Mouse (Mus musculus) CH12.LX (cell line): ENCODE results near the gene Pdzph1. TPM values are rescaled to one million over a fixed set of nuclear protein-coding genes. Genes with fewer than 3 reads are reported as not detected.

Source experiments
- DNase-seq: peaks from one replicate; pipeline ENCODE4 v3.0.0-alpha.2; 2013; ENCODE audit errors: extremely low read depth
- H3K27ac ChIP-seq: 2 replicates; pipeline ENCODE4 v1.5.1; 2012; ENCODE audit warnings: low read depth, mild to moderate bottlenecking, control low read depth, moderate library complexity; ENCODE audit not compliant: insufficient read depth
- H3K27me3 ChIP-seq: replicated peaks from 2 replicates; pipeline ENCODE3; 2012; ENCODE audit warnings: inconsistent platforms
- H3K36me3 ChIP-seq, 2 experiments: replicated peaks in 1 of 2; 2 replicates each; pipeline versions ENCODE3 to v1.6.1; 2012; ENCODE audit warnings: inconsistent platforms in 1 of 2, low read length in 1 of 2, mild to moderate bottlenecking in 1 of 2, mixed read lengths in 1 of 2, moderate library complexity in 1 of 2; ENCODE audit not compliant: control insufficient read depth in 1 of 2, insufficient read depth in 1 of 2
- H3K4me1 ChIP-seq, 2 experiments: 2 replicates each; pipeline ENCODE4 v1.6.1; 2012; ENCODE audit warnings: inconsistent platforms in 1 of 2, moderate library complexity in 1 of 2; ENCODE audit not compliant: insufficient read depth in 2 of 2, control insufficient read depth in 1 of 2
- H3K4me2 ChIP-seq: 2 replicates; pipeline ENCODE4 v1.6.1; 2012; ENCODE audit warnings: low read depth, mild to moderate bottlenecking, control low read depth; ENCODE audit not compliant: poor library complexity, insufficient read depth, severe bottlenecking
- H3K4me3 ChIP-seq, 3 experiments: fragments of 150-350 bp in 1 of 3; sonication (generic) in 1 of 3; replicated peaks in 1 of 3; 2 replicates each; pipeline versions ENCODE3 to v1.5.1; 2011 to 2012; ENCODE audit warnings: low read depth in 2 of 3, low read length in 2 of 3, mild to moderate bottlenecking in 2 of 3, moderate library complexity in 2 of 3, control low read depth in 1 of 3, improper control_type of control experiment in 1 of 3, inconsistent platforms in 1 of 3, mixed read lengths in 1 of 3; ENCODE audit not compliant: poor library complexity in 1 of 3
- H3K79me2 ChIP-seq: replicated peaks from 2 replicates; pipeline ENCODE4 v1.6.1; 2012; ENCODE audit warnings: mild to moderate bottlenecking, moderate library complexity; ENCODE audit not compliant: control insufficient read depth, poor library complexity, insufficient read depth, severe bottlenecking; ENCODE audit errors: extremely low read depth
- H3K9ac ChIP-seq: 2 replicates; pipeline ENCODE4 v1.6.1; 2012; ENCODE audit warnings: low read depth, mild to moderate bottlenecking, control low read depth, moderate library complexity; ENCODE audit not compliant: insufficient read depth
- H3K9me3 ChIP-seq: replicated peaks from 2 replicates; pipeline ENCODE3; 2012; ENCODE audit warnings: low read length, inconsistent platforms, mixed read lengths
- ELF1 ChIP-seq: IDR thresholded peaks from 2 replicates; pipeline ENCODE4 v1.6.1; 2014; ENCODE audit warnings: low read depth, mild to moderate bottlenecking, inconsistent platforms, low read length, improper control_type of control experiment
- EP300 ChIP-seq: IDR thresholded peaks from 2 replicates; pipeline ENCODE4 v1.6.1; 2011; ENCODE audit warnings: low read length, improper control_type of control experiment
- ETS1 ChIP-seq: conservative IDR thresholded peaks from 2 replicates; pipeline ENCODE4 v1.6.1; 2012; ENCODE audit warnings: low read depth, mild to moderate bottlenecking, inconsistent platforms, low read length, improper control_type of control experiment, moderate library complexity
- IRF4 ChIP-seq: IDR thresholded peaks from 2 replicates; pipeline ENCODE4 v1.6.1; 2014; ENCODE audit warnings: low read depth, mild to moderate bottlenecking, inconsistent platforms, low read length, improper control_type of control experiment
- JUND ChIP-seq: conservative IDR thresholded peaks from 2 replicates; pipeline ENCODE4 v1.6.1; 2011; ENCODE audit warnings: low read depth, low read length, improper control_type of control experiment
- KAT2A ChIP-seq: IDR thresholded peaks from 2 replicates; pipeline ENCODE4 v1.6.1; 2012; ENCODE audit warnings: low read length, improper control_type of control experiment, inconsistent platforms; ENCODE audit not compliant: insufficient replicate concordance
- MAZ ChIP-seq: IDR thresholded peaks from 2 replicates; pipeline ENCODE4 v1.6.1; 2012; ENCODE audit warnings: low read depth, mild to moderate bottlenecking, inconsistent platforms, low read length, improper control_type of control experiment, moderate library complexity
- MEF2A ChIP-seq: IDR thresholded peaks from 2 replicates; pipeline ENCODE4 v1.6.1; 2014; ENCODE audit warnings: low read depth, mild to moderate bottlenecking, inconsistent platforms, low read length, improper control_type of control experiment, borderline replicate concordance
- MXI1 ChIP-seq: IDR thresholded peaks from 2 replicates; pipeline ENCODE4 v1.6.1; 2011; ENCODE audit warnings: mild to moderate bottlenecking, low read depth, low read length, improper control_type of control experiment
- PAX5 ChIP-seq: IDR thresholded peaks from 2 replicates; pipeline ENCODE4 v1.6.1; 2012; ENCODE audit warnings: low read length, inconsistent platforms, mixed read lengths
- RAD21 ChIP-seq: IDR thresholded peaks from 2 replicates; pipeline ENCODE4 v1.6.1; 2011; ENCODE audit warnings: low read depth, mild to moderate bottlenecking, low read length, improper control_type of control experiment, moderate library complexity
- RCOR1 ChIP-seq: conservative IDR thresholded peaks from 2 replicates; pipeline ENCODE4 v1.6.1; 2012; ENCODE audit warnings: low read depth, mild to moderate bottlenecking, inconsistent platforms, low read length, improper control_type of control experiment
- SIN3A ChIP-seq: IDR thresholded peaks from 2 replicates; pipeline ENCODE4 v1.6.1; 2012; ENCODE audit warnings: low read length, improper control_type of control experiment, inconsistent platforms
- SMC3 ChIP-seq: IDR thresholded peaks from 2 replicates; pipeline ENCODE4 v1.6.1; 2011; ENCODE audit warnings: low read depth, low read length, improper control_type of control experiment
- TBP ChIP-seq: conservative IDR thresholded peaks from 2 replicates; pipeline ENCODE4 v1.6.1; 2011; ENCODE audit warnings: low read depth, low read length, improper control_type of control experiment
- UBTF ChIP-seq: IDR thresholded peaks from 2 replicates; pipeline ENCODE4 v1.6.1; 2012; ENCODE audit warnings: low read depth, mild to moderate bottlenecking, inconsistent platforms, low read length, improper control_type of control experiment, moderate library complexity
- USF1 ChIP-seq: IDR thresholded peaks from 2 replicates; pipeline ENCODE4 v1.6.1; 2014; ENCODE audit warnings: low read depth, mild to moderate bottlenecking, inconsistent platforms, low read length, improper control_type of control experiment
- USF2 ChIP-seq: conservative IDR thresholded peaks from 2 replicates; pipeline ENCODE4 v1.6.1; 2011; ENCODE audit warnings: low read depth, low read length, improper control_type of control experiment
- ZKSCAN1 ChIP-seq: IDR thresholded peaks from 2 replicates; pipeline ENCODE4 v1.6.1; 2012; ENCODE audit warnings: low read depth, inconsistent platforms, low read length, improper control_type of control experiment, borderline replicate concordance
- ZNF384 ChIP-seq: IDR thresholded peaks from 2 replicates; pipeline ENCODE4 v1.6.1; 2012; ENCODE audit warnings: low read depth, low read length, improper control_type of control experiment, inconsistent platforms
- dilution Hi-C: fragments of 300-500 bp; cut with MboI; formaldehyde crosslinking; loops from 2 replicates; pipeline ENCODE4 v1.14.3; 2020; ENCODE audit warnings: low sequenced_read_pairs; ENCODE audit not compliant: extremely low pct_unique_long_range_greater_than_20kb, extremely low pct_ligation_motif_present
- in situ Hi-C: fragments of 300-500 bp; cut with MboI; formaldehyde crosslinking; loops from 3 replicates; pipeline ENCODE4 v1.14.3; 2019; ENCODE audit warnings: low sequenced_read_pairs, low pct_ligation_motif_present, low pct_unique_long_range_greater_than_20kb, mixed read lengths
- polyA plus RNA-seq: library from polyadenylated mRNA; unstranded; fragments of >175 nt; gene quantifications from 2 replicates; pipeline ENCODE4 v1.2.1, GENCODE M21; 2012; ENCODE audit warnings: low read depth; ENCODE audit not compliant: insufficient read length
- total RNA-seq, 2 experiments: library from RNA; depleted of rRNA; stranded (reverse); fragments of 300-350 nt in 1 of 2; fragments of >200 nt in 1 of 2; gene quantifications; 2 replicates each; pipeline ENCODE4 v1.2.3; 2012 to 2014

Pdzph1 gene
- total and polyA plus RNA-seq, 3 experiments, result not detected

DNA sequence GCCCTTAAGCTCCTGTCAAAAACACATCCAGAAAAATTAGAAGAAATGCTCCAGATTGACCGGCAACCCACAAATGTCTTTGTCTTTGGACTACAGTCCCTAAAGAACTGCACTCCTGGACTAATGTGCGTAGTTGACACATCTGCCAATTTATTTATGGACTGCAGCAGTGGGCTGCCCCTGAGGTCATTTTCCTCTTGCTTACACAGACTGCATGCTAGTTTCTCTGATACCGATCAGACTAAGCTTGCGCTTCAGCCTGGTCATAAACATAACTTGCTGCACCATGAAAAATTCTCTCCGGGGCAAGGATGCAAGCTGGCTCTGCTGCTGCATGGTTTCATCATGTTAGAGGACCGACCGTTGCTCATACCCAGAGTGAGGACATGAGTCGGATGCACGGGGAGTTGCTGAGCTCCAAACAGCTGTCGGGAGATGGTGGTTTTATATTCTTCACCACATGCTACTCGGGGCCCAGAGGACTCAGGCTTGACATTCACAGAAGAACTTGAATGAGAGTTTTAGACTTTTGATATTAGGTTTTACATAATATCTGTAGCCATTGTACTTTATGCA, 67.2 kb downstream of the Pdzph1 start:
- no peaks in the 10 kb centered on the region for H3K79me2 ChIP-seq
- no peak for TF ChIP-seq IRF4
- no peak for TF ChIP-seq EP300
- no peak for TF ChIP-seq PAX5
- TF ChIP-seq MXI1, result no peak
- TF ChIP-seq SIN3A, result no peak
- no peak for TF ChIP-seq RAD21
- no peak for TF ChIP-seq MEF2A
- no peak for TF ChIP-seq UBTF
- H3K4me3 ChIP-seq, result no peak overlapping the region
- H3K9ac ChIP-seq, result no peak overlapping the region
- H3K27ac ChIP-seq, result no peak overlapping the region
- peaks cover 41% of the 10 kb centered on the region for H3K9me3 ChIP-seq
- H3K4me1 ChIP-seq, result no peaks in the 10 kb centered on the region
- no peak overlapping the region for H3K4me2 ChIP-seq
- DNase-seq, result no peak
- no peaks in the 10 kb centered on the region for H3K36me3 ChIP-seq
- H3K27me3 ChIP-seq, result no peaks in the 10 kb centered on the region
- in situ Hi-C loops, result no loop called here
- dilution Hi-C loops, result no loop called here

DNA sequence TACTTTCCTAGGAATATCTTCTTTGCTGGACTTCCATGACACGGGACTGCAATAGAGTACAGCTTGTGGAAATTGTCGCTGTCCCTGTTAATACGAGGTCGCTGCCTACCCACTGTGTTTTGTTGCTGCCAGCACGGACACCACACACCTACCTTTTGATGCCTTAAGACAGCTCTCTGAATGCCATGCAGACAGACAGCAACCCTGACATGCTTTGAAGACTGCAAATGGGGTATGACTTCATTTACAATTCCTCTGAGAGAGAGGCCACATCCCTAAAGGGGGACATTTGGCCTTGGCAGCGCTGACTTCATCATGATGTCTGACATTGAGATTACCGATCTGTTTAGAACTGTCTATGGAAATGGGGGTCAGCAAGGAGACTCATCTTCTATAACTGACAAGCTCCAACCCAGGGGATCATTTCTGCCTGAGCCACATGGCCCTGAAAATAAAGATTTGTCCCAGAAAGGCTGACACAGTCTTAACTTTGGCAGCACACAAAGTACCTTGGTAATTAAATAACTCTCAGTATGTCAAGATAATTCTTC, 67.8 kb downstream of the Pdzph1 start:
- H3K27me3 ChIP-seq, result no peaks in the 10 kb centered on the region
- in situ Hi-C loops, result no loop called here
- no peak overlapping the region for H3K4me3 ChIP-seq
- no peak overlapping the region for H3K4me2 ChIP-seq
- no peaks in the 10 kb centered on the region for H3K4me1 ChIP-seq
- no peak overlapping the region for H3K27ac ChIP-seq
- no peak overlapping the region for H3K9ac ChIP-seq
- H3K79me2 ChIP-seq, result no peaks in the 10 kb centered on the region
- H3K36me3 ChIP-seq, result no peaks in the 10 kb centered on the region
- dilution Hi-C loops, result no loop called here
- peaks cover 43% of the 10 kb centered on the region for H3K9me3 ChIP-seq
- no peak for TF ChIP-seq RCOR1
- TF ChIP-seq, all 38 proteins: peak for 0
- no peak for DNase-seq

DNA sequence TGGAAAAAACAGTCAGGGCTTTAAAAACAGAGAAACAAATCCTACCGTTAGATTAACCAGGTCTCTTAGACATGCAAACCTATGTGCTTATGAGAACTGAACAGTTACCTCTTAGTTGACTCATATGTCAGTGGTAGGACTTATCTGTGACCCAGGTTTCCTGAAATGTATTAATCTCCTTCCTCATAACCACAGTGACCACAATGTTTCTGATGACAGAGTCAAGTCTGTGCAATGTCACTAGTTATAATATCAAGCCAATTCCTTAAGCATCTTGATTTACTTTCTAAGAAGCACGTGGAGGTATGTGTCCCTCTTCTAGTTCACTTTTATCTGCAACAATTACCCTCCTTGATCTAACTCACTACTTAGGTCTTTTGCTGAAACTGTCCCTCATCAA, 68.4 kb downstream of the Pdzph1 start:
- Histone ChIP-seq H3K27ac (no peak overlapping the region), H3K36me3 (no peaks in the 10 kb centered on the region), H3K4me2 (no peak overlapping the region), H3K27me3 (no peaks in the 10 kb centered on the region), H3K9me3 (peaks cover 45% of the 10 kb centered on the region), H3K4me1 (no peaks in the 10 kb centered on the region), H3K9ac (no peak overlapping the region), H3K4me3 (no peak overlapping the region), H3K79me2 (no peaks in the 10 kb centered on the region)
- dilution Hi-C loops (no loop called here), in situ Hi-C loops (no loop called here)
- TF ChIP-seq ETS1 (no peak), KAT2A (no peak), ZNF384 (no peak), MAZ (no peak), ELF1 (no peak), USF2 (no peak), ZKSCAN1 (no peak), USF1 (no peak), IRF4 (no peak), EP300 (no peak), JUND (no peak), TBP (no peak), MXI1 (no peak), SMC3 (no peak)
- no peak for DNase-seq
